Mouse (Mus musculus): Measurements from ENCODE around the gene Myh7.
"Not testable (repeated sequence)": the region's sequence is repeated elsewhere in the genome, so short reads cannot be mapped to it uniquely, and the experiment has no call there.

The Myh7 gene

DNA sequence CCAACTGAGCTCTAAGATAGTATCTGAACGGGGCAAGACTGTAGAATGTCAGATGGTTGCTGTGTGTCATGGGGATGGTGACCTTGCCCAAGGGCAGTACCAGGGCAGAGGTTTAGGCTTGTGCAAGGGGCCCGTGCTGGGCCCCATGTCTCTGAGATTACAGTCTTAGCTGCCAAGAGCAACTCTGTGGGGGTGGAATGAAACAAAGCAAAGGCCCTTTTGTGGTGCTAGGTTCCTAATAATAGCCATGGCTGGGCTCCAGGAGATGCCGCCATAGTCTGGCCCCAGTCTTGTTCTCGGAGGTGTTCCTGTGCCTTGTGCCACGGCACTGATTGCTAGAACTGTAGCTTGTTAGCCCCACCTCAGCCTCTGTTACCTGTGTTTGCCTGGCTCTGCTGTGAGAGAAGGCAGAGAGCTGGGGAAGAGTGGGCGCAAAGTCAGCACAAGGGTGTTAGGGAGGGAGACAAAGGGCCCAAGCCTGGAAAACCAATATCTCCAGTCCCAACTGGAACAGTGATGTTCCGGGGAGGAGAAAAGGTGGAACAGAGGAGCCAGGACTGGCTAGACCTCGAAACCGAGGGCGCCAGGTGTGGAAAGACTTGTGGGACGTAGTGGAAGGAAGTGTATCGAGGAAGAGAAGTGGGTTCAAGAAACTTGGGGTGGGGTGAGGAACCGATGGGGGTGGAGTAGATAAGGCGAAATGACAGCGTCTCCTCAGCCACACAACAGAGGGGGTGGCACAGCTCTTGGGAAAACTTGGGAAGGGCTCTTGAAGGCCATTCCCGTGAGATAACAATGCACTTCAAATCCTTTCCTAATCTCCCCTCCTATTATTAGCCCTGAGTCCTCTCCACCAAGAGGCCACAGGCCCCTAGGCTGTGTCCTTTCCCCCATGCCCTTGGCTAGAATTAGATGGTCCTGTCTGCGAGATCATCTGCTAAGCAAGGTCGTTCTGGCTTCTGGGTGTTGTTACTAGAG is 9.7 kb upstream of the Myh7 start:
- DNase-seq, result no peak

GRCm38 (mm10) chr14:55002687-55003120 is 8.3 kb upstream of the Myh7 start:
- DNase-seq, result no peak

GRCm38 (mm10) chr14:55001938-55002686 is 7.7 kb upstream of the Myh7 start:
- DNase-seq, result no peak

DNA sequence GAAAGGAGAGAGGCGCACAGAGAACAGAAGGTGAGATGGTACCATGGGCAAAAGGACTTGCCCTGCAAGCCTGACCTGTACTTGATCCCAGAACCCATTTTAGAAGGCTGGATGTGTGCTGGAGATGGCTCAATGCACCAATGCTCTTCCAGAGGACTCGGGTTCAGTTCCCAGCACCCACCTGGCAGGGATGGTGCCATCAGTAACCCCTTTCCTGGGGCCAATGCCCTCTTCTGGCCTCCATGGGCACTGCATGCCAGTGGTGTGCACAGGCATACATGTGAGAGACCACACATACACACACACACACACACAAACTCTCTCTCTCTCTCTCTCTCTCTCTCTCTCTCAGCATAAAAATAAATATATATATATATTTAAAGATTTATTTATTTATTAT is 7.0 kb upstream of the Myh7 start:
- no peak for DNase-seq

- no peak for DNase-seq
These were observed 6.4 kb upstream of the Myh7 start for GRCm38 (mm10) chr14:55000814-55001213.

GRCm38 (mm10) chr14:54999868-55000267 is 5.4 kb upstream of the Myh7 start:
- DNase-seq, result not testable (repeated sequence)

DNA sequence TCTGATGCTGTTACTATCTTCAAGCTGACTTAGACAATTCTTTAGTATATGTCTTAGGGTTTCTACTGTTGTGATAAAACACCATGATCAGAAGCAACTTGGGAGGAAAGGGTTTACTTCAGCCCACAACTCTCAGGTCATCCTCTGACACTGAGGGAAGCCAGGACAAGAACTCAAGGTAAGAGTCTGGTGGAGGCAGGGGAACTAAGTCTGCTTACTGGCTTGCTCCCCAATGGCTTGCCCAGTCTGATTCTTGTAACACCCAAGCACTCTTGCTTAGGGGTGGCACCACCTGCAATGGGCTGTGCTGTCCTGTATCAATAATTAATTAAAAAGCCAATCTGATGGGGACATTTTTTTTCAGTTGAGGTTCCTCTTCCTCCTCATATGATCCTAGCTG is 4.3 kb upstream of the Myh7 start:
- no peak for DNase-seq

DNA sequence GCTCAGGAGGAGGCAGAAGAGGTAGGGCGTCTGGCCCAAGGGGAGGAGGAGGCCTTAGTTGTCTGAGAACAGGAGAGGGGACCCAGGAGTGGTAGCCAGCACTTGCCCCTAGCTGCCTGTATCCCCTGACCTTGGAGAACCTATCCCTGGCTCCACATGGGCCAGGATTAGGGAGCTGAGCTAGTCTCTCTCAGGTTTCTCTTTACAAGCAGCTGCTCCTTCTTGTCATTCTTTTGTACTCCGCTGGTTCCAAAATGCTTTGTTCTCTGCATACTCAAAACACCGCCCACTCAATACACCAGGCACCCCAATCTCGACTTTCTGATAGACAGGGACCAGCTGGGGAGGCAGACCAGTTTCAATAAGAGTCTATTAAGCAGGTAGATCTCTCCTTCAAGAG is 2.9 kb upstream of the Myh7 start:
- DNase-seq, result no peak

DNA sequence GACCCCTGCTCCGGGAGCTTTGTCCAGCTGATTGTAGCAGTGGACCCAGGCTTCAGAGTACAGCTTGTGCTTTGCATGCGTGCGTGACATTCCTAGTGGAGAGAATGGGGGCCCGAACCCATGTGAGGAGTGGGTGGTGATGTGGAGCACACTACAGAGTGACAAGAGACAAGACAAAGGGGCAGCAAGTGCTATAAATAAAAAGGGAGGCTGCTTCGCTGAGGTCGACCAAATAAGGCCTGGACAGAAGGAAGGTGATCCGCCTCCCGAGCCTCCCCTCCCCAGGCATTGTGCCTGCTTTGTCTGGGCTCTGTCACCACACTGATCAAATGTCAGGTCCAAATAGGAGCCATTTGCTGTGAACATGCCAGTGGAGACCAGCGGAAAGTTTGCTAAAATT is 2.4 kb upstream of the Myh7 start:
- DNase-seq, result no peak

DNA sequence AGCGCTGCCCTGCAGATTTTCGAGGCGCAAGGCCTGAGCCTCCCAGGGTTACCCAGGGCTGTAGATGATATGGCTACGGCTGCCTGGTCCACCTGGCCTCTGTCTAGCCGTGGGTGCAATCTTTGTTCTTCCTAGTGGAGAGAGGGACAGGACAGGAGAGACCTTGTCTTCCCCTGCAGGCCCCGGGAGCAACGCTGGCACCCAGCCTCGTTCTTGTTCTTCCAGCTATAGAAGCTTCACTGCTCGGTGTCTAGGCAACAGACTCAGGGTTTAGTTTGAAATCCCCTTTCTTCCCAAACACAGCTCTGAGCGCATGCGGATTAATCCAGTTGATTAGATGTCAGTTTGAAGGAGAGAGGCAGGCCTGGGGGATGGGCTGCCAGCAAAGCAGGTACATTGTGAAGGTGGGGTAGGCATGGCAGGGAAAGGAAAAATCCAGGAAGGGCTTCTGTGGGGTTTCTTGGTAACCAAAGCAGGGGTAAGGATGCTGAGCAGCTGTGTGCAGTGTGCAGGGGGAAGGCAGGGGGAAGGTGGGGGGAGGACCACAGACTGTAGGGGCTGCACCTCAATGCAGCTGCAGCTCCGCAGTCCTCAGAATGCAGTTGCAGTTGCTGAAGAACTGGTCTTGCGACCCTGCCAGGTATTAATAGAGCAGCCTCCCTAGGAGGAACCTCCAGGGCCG is 1.2 kb upstream of the Myh7 start:
- DNase-seq, result peak; percentile 68

DNA sequence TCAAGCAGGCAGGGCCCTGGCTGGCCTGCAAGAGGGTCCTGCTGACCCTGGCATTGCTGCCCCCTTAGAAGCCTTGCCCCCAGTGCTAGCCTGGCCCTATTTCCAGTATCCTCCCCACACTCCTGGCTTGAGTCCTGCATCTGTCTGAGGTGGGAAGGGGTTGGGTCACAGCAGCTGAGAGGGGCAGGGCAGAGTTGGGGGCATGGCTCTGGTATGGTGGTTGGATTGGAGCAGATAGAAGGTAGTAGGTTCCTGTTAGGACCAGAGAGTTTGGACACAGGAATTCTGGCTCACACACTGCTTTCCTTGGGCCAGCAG is 402 bp upstream of the Myh7 start:
- DNase-seq, result no peak

DNA sequence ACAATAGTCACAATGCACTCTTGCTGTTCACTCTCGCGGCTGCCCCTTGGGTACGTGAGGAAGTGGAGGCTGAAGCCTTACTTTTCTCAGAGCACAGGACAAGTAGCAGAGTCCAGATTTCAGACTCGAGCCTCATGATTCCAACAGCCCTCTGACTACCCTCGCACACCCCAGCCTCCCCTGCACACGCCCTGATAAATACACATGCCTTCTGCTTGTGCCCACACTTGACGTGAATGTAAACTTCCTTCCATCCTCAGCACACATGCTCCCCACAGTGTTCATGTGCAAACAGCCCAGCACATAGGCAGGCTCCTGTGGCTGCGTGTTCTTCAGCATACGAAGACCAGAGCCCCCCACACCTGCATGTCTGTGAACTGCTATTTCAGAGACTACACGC is 790 bp downstream of the Myh7 start:
- DNase-seq, result no peak

- no peak for DNase-seq
These were observed 2.2 kb downstream of the Myh7 start for GRCm38 (mm10) chr14:54992196-54992595.

GRCm38 (mm10) chr14:54989886-54990441 is 4.5 kb downstream of the Myh7 start:
- DNase-seq, result no peak

DNA sequence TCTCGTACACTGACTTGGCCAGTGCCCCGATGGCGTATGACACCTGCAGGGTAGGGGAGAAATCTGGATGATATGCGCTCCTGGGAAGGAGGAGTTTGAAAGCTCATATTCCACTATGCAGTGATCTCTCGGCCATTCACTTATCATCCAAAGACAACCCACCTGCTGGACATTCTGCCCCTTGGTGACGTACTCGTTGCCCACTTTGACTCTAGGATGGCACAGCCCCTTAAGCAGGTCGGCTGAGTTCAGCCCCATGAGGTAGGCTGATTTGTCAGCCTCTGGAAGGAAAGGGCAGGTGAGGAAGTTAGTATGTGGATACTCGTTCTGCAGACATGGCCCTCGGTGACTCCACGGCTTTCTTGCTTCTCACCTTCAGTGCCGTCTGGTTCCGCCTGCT is 5.5 kb downstream of the Myh7 start:
- DNase-seq, result no peak

DNA sequence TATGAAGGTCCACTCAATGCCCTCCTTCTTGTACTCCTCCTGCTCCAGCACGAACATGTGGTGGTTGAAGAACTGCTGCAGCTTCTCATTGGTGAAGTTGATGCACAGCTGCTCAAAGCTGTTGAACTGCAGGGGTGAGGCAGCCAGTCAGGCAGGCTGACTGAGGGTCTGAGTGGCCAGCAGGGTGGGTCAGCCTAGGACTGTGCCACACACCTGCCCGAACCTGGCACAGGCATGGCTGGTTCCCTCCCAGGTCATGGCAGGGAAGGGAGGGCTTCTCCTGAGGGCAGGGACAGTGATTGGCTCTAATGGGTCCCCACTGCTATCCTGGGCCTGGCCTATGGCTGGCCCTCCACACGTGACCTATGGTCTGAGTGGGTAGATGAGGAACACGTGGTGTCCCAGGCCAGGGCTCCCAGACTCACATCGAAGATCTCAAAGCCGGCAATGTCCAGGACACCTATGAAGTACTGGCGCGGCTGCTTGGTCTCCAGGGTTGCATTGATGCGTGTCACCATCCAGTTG is 6.0 kb downstream of the Myh7 start:
- not testable (repeated sequence) for DNase-seq

- DNase-seq, result no peak
These were observed 12.5 kb downstream of the Myh7 start for GRCm38 (mm10) chr14:54981934-54982333.

DNA sequence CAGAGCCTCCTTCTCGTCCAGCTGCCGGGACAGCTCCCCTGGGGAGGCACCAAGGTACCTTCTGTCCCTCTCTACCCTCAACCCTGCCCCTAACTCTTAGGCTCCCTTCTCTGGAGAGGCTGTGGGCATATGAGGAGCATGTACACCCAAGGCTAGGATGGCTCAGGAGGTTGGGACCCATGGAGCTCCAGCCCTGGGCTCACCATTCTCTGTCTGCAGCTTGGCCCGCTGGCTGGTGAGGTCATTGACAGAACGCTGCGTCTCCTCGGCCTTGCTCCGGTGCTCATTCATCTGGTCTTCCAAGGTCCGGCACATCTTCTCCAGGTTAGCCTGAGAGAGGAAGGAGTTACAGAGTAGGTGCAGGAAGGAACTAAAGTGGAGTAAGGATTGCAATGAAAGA is 15.8 kb downstream of the Myh7 start:
- no peak for DNase-seq

- no peak for DNase-seq
These were observed 17.8 kb downstream of the Myh7 start, which contains the start of gene Gm17428 for GRCm38 (mm10) chr14:54976633-54977032. Gene Gm17428, plus strand, starts transcription at chr14:54976933.

DNA sequence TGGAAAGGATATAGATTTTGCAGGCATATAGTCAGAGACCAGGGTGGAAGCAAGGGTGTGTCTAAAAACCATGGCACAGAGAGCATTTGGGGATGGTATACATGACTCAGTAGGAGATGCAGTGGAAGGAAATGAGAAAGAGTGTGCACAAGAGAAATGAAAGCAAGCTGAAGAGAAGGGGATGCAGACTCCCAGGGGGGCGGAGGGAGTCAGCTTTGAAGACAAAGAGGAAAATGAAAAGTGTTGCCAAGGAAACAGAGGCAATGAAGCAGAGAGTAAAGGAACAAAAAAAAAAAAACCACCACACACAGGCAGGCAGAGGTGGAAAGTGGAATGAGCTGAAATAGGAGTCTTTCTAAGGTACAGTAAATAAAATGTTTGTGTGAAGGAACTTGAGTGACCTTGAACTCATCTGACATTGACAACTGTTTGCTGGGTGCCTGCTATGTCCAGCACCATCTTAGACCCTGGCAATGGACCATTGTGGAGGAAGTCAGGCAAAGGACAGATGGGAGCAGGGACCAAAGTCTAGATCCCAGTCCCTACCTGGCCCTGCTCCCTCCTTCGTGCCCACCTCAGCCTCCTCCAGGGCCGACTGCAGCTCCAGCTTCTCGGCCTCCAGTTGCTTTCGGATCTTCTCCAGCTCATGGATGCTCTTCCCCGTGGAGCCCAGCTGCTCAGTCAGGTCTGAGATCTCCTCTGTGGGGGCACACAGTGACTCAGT is 20.2 kb downstream of the Myh7 start:
- peak; percentile 38 for DNase-seq

DNA sequence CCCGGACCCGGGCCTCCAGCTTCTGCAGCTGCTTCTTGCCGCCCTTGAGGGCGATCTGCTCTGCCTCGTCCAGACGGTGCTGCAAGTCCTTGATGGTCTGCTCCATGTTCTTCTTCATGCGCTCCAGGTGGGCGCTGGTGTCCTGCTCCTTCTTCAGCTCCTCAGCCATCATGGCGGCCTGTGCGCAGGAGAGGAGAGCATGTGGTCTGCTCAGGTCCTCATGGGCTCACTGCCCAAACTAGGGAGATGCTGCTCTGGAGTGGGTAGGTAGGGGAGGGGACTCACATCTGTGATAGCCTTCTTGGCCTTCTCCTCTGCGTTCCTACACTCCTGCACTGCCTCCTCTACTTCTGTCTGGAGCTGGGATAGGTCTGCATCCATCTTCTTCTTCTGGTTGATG is 21.6 kb downstream of the Myh7 start:
- not testable (repeated sequence) for DNase-seq

- no peak for DNase-seq
These were observed 26.1 kb downstream of the Myh7 start for GRCm38 (mm10) chr14:54968344-54968743.

Data from right cerebral cortex, postnatal 14 days (tissue).